28 mouse cellular contexts compared by ENCODE assay signal in genomic region chr9:38724044-38724443, GRCm38 (mm10). TPM values are rescaled to one million over a fixed set of nuclear protein-coding genes. Genes with fewer than 3 reads are reported as not detected.
"Had no signal": no experiment of that assay in that cellular context is flagged by ENCODE, and none has a peak within 500 bp of the region (broad histone marks: within the 10 kb centered on the region; RNA-seq: fewer than 3 reads in every experiment).

No protein-coding gene starts in this region.

- DNase-seq: kidney, adult 2 months; kidney, postnatal 25 days; layer of hippocampus, adult 9-11 months; layer of hippocampus, postnatal 36 days; liver, postnatal 0 days; lung, postnatal 10 days; lung, postnatal 36 days; right cerebral cortex, postnatal 25 days; spleen, adult 18-20 months; thymus, postnatal 36 days had no signal

- ATAC-seq: liver, postnatal 0 days; midbrain, embryonic 15.5 days had no signal

- H3K36me3 ChIP-seq: midbrain, embryonic 12.5 days; midbrain, embryonic 15.5 days; neural tube, embryonic 12.5 days; neural tube, embryonic 15.5 days had no signal

- H3K9me3 ChIP-seq: lung, embryonic 15.5 days; midbrain, embryonic 12.5 days; midbrain, embryonic 15.5 days; neural tube, embryonic 12.5 days; neural tube, embryonic 15.5 days; stomach, embryonic 15.5 days had no signal

- H3K4me1 ChIP-seq: midbrain, embryonic 15.5 days; neural tube, embryonic 12.5 days had no signal

- H3K27ac ChIP-seq: kidney, postnatal 0 days; layer of hippocampus, adult 2 months; left cerebral cortex, adult 2 months; liver, embryonic 14.5 days; lung, embryonic 15.5 days; midbrain, embryonic 12.5 days; midbrain, embryonic 15.5 days; neural tube, embryonic 12.5 days; neural tube, embryonic 15.5 days; stomach, embryonic 15.5 days had no signal

- H3K9ac ChIP-seq: liver, embryonic 14.5 days; liver, postnatal 0 days; lung, embryonic 15.5 days; midbrain, embryonic 12.5 days; midbrain, embryonic 15.5 days; neural tube, embryonic 12.5 days; neural tube, embryonic 15.5 days; stomach, embryonic 15.5 days had no signal

- H3K4me3 ChIP-seq: layer of hippocampus, adult 2 months; left cerebral cortex, adult 2 months; lung, embryonic 15.5 days; midbrain, embryonic 12.5 days; midbrain, embryonic 15.5 days; neural tube, embryonic 12.5 days; neural tube, embryonic 15.5 days; stomach, embryonic 15.5 days had no signal

- H3K4me2 ChIP-seq: lung, embryonic 15.5 days; midbrain, embryonic 12.5 days; midbrain, embryonic 15.5 days; neural tube, embryonic 12.5 days; neural tube, embryonic 15.5 days; stomach, embryonic 15.5 days had no signal

- H3K27me3 ChIP-seq: lung, embryonic 15.5 days; midbrain, embryonic 12.5 days; midbrain, embryonic 15.5 days; neural tube, embryonic 12.5 days; neural tube, embryonic 15.5 days; stomach, embryonic 15.5 days had no signal

RNA-seq across cellular contexts. Expression of gene Olfr919, which starts 20.6 kb away (rescaled TPM):
- total RNA-seq: layer of hippocampus, adult 2 months; layer of hippocampus, postnatal 36 days; left cerebral cortex, adult 2 months; left cerebral cortex, postnatal 10 days; left cerebral cortex, postnatal 36 days; liver, adult 2 months; megakaryocyte, adult 5-6 weeks had no signal
- polyA plus RNA-seq: kidney, adult 2 months; kidney, embryonic 14.5 days; kidney, postnatal 0 days; large intestine, adult 2 months; limb, embryonic 11.5 days; limb, embryonic 14.5 days; liver, adult 2 months; liver, embryonic 14.5 days; liver, postnatal 0 days; lung, embryonic 15.5 days; midbrain, embryonic 12.5 days; midbrain, embryonic 15.5 days; neural tube, embryonic 12.5 days; neural tube, embryonic 15.5 days; stomach, embryonic 15.5 days had no signal

RNA-seq across cellular contexts. Expression of gene Olfr920, which starts 28.1 kb away (rescaled TPM):
- total RNA-seq: left cerebral cortex, adult 2 months; left cerebral cortex, postnatal 10 days had no signal
- polyA plus RNA-seq: limb, embryonic 11.5 days; midbrain, embryonic 12.5 days; midbrain, embryonic 15.5 days; neural tube, embryonic 12.5 days; neural tube, embryonic 15.5 days had no signal

RNA-seq across cellular contexts. Expression of gene Olfr921, which starts 48.8 kb away (rescaled TPM):
- total RNA-seq: layer of hippocampus, adult 2 months; layer of hippocampus, postnatal 36 days; left cerebral cortex, adult 2 months; left cerebral cortex, postnatal 10 days; left cerebral cortex, postnatal 36 days; liver, adult 2 months had no signal
- polyA plus RNA-seq: kidney, adult 2 months; kidney, embryonic 14.5 days; kidney, postnatal 0 days; large intestine, adult 2 months; limb, embryonic 11.5 days; limb, embryonic 14.5 days; liver, adult 2 months; liver, embryonic 14.5 days; liver, postnatal 0 days; lung, embryonic 15.5 days; midbrain, embryonic 12.5 days; midbrain, embryonic 15.5 days; neural tube, embryonic 12.5 days; neural tube, embryonic 15.5 days; stomach, embryonic 15.5 days had no signal

RNA-seq across cellular contexts. Expression of gene Olfr918, which starts 49.6 kb away (rescaled TPM):
- total RNA-seq: layer of hippocampus, adult 2 months; layer of hippocampus, postnatal 36 days; left cerebral cortex, adult 2 months; left cerebral cortex, postnatal 10 days; left cerebral cortex, postnatal 36 days; liver, adult 2 months; megakaryocyte, adult 5-6 weeks had no signal
- polyA plus RNA-seq: kidney, adult 2 months; kidney, embryonic 14.5 days; kidney, postnatal 0 days; large intestine, adult 2 months; limb, embryonic 11.5 days; limb, embryonic 14.5 days; liver, adult 2 months; liver, embryonic 14.5 days; liver, postnatal 0 days; lung, embryonic 15.5 days; midbrain, embryonic 12.5 days; midbrain, embryonic 15.5 days; neural tube, embryonic 12.5 days; neural tube, embryonic 15.5 days; stomach, embryonic 15.5 days had no signal
